Mouse (Mus musculus) lung, postnatal 0 days (tissue): ENCODE measurements around the gene Sap18b. TPM values are rescaled to one million over a fixed set of nuclear protein-coding genes. Genes with fewer than 3 reads are reported as not detected.

Experiments
- ATAC-seq: fragments of 200-750 bp; cut with Nextera tagmentation; 2 replicates; pipeline ENCODE4 v1.8.0; 2017; ENCODE audit warnings: moderate library complexity
- DNase-seq: peaks from one replicate; pipeline ENCODE4 v3.0.0-alpha.2; 2016; ENCODE audit warnings: low spot score
- H3K27ac ChIP-seq: fragments of 300-500 bp; sonication (generic); 2 replicates; pipeline ENCODE4 v1.5.1; 2014; ENCODE audit warnings: antibody characterized with exemption, mild to moderate bottlenecking, low read length, mixed read lengths
- H3K27me3 ChIP-seq: fragments of 300-500 bp; sonication (generic); replicated peaks from 2 replicates; pipeline ENCODE4 v1.6.1; 2014; ENCODE audit warnings: low read length, mixed read lengths; ENCODE audit not compliant: insufficient read depth
- H3K36me3 ChIP-seq: fragments of 300-500 bp; sonication (generic); 2 replicates; pipeline ENCODE4 v1.6.1; 2014; ENCODE audit warnings: low read length, mixed read lengths; ENCODE audit not compliant: insufficient read depth
- H3K4me1 ChIP-seq: fragments of 300-500 bp; sonication (generic); 2 replicates; pipeline ENCODE4 v1.6.1; 2014; ENCODE audit warnings: antibody characterized with exemption, low read depth, low read length, mixed read lengths; ENCODE audit not compliant: insufficient read depth
- H3K4me2 ChIP-seq: fragments of 300-500 bp; sonication (generic); replicated peaks from 2 replicates; pipeline ENCODE4 v1.6.1; 2014; ENCODE audit warnings: low read depth, mild to moderate bottlenecking, low read length, moderate library complexity, mixed read lengths
- H3K4me3 ChIP-seq: fragments of 300-500 bp; sonication (generic); 2 replicates; pipeline ENCODE4 v1.5.1; 2014; ENCODE audit warnings: low read depth, low read length
- H3K9ac ChIP-seq: fragments of 300-500 bp; sonication (generic); replicated peaks from 2 replicates; pipeline ENCODE4 v1.6.1; 2014; ENCODE audit warnings: low read depth, mild to moderate bottlenecking
- H3K9me3 ChIP-seq: fragments of 300-500 bp; sonication (generic); 2 replicates; pipeline ENCODE4 v1.6.1; 2016; ENCODE audit warnings: low read length, mixed read lengths
- CTCF ChIP-seq: IDR thresholded peaks from 2 replicates; pipeline ENCODE4 v1.5.1; 2016; ENCODE audit warnings: antibody characterized with exemption, mild to moderate bottlenecking
- EP300 ChIP-seq: IDR thresholded peaks from 2 replicates; pipeline ENCODE4 v1.6.1; 2016; ENCODE audit warnings: antibody characterized with exemption, mild to moderate bottlenecking, control low read depth
- WGBS: fragments of 180-500 bp; shearing (Covaris S2); extraction: QIAGEN DNeasy Blood & Tissue Kit; methylation state at CpG from one replicate; pipeline ENCODE4 v1.1.7; 2014; 5-methylcytosine and 5-hydroxymethylcytosine counted together
- polyA plus RNA-seq: library from polyadenylated mRNA; unstranded; fragments of >200 nt; fragmentation: Nextera tagmentation; extraction: Ambion mirVana; gene quantifications from 2 replicates; pipeline ENCODE4 v1.2.1, GENCODE M21; 2015

Gene Sap18b
- polyA plus RNA-seq, 1 experiment from 2014 or later, result 283 TPM

- Histone ChIP-seq H3K4me2 (no peak overlapping the region), H3K36me3 (peaks cover 13% of the 10 kb centered on the region; the same call in 1 of the 2 replicates), H3K9me3 (no peaks in the 10 kb centered on the region), H3K9ac (no peak overlapping the region), H3K4me3 (no peak overlapping the region), H3K27ac (no peak overlapping the region), H3K4me1 (no peaks in the 10 kb centered on the region), H3K27me3 (no peaks in the 10 kb centered on the region)
- no peak for TF ChIP-seq CTCF
- no peak for TF ChIP-seq EP300
- ATAC-seq, result no peak
- 86% methylated on average over 15 of the region's 15 CpGs for WGBS
- no peak for DNase-seq
Observed at GRCm38 (mm10) chr8:95841436-95841835, 16.3 kb downstream of the Sap18b start.

- TF ChIP-seq CTCF, result no peak
- TF ChIP-seq EP300, result no peak
- H3K27ac ChIP-seq, result no peak overlapping the region
- H3K4me2 ChIP-seq, result no peak overlapping the region
- ATAC-seq, result no peak
- peaks cover 20% of the 10 kb centered on the region; the same call in 1 of the 2 replicates for H3K36me3 ChIP-seq
- H3K4me1 ChIP-seq, result no peaks in the 10 kb centered on the region
- no peak overlapping the region for H3K4me3 ChIP-seq
- H3K27me3 ChIP-seq, result no peaks in the 10 kb centered on the region
- no peaks in the 10 kb centered on the region for H3K9me3 ChIP-seq
- no peak overlapping the region for H3K9ac ChIP-seq
- DNase-seq, result no peak
- WGBS, result 84% methylated on average over 6 of the region's 6 CpGs
Observed at GRCm38 (mm10) chr8:95843968-95844367, 18.8 kb downstream of the Sap18b start.

- TF ChIP-seq CTCF (no peak), EP300 (no peak)
Observed at GRCm38 (mm10) chr8:95845026-95845425, 19.9 kb downstream of the Sap18b start.

GRCm38 (mm10) chr8:95848061-95848551, 23.0 kb downstream of the Sap18b start:
- Histone ChIP-seq H3K4me2 (no peak overlapping the region), H3K9ac (no peak overlapping the region), H3K27ac (no peak overlapping the region), H3K27me3 (no peaks in the 10 kb centered on the region), H3K4me3 (no peak overlapping the region), H3K36me3 (peaks cover 16% of the 10 kb centered on the region; the same call in 1 of the 2 replicates), H3K4me1 (peaks cover 7% of the 10 kb centered on the region), H3K9me3 (no peaks in the 10 kb centered on the region)
- TF ChIP-seq EP300 (no peak), CTCF (no peak)
- ATAC-seq, result no peak
- no peak for DNase-seq
- 80% methylated on average over 24 of the region's 24 CpGs for WGBS

More at GRCm38 (mm10) chr8:95845026-95845425, 19.9 kb downstream of the Sap18b start:
- no peak overlapping the region for H3K9ac ChIP-seq
- ATAC-seq (no peak), DNase-seq (no peak)
- H3K27me3 ChIP-seq, result no peaks in the 10 kb centered on the region
- H3K4me3 ChIP-seq, result no peak overlapping the region
- no peak overlapping the region for H3K4me2 ChIP-seq
- H3K36me3 ChIP-seq, result peaks cover 19% of the 10 kb centered on the region; the same call in 1 of the 2 replicates
- H3K27ac ChIP-seq, result no peak overlapping the region
- H3K4me1 ChIP-seq, result no peaks in the 10 kb centered on the region
- H3K9me3 ChIP-seq, result no peaks in the 10 kb centered on the region
- 89% methylated on average over 7 of the region's 7 CpGs for WGBS

GRCm38 (mm10) chr8:95848734-95849464, 23.8 kb downstream of the Sap18b start:
- TF ChIP-seq EP300 (no peak), CTCF (no peak)
- Histone ChIP-seq H3K36me3 (peaks cover 12% of the 10 kb centered on the region; the same call in 1 of the 2 replicates), H3K4me2 (no peak overlapping the region), H3K4me1 (peaks cover 7% of the 10 kb centered on the region), H3K9me3 (no peaks in the 10 kb centered on the region), H3K27me3 (no peaks in the 10 kb centered on the region), H3K9ac (no peak overlapping the region), H3K4me3 (no peak overlapping the region), H3K27ac (no peak overlapping the region)
- ATAC-seq (no peak), DNase-seq (no peak)
- 89% methylated on average over 19 of the region's 19 CpGs for WGBS

- WGBS, result 89% methylated on average over 2 of the region's 2 CpGs
- Histone ChIP-seq H3K4me3 (no peak overlapping the region), H3K27me3 (no peaks in the 10 kb centered on the region), H3K36me3 (0 out of 2 replicates have a peak, but pooled peaks cover 7% of the 10 kb centered on the region), H3K27ac (no peak overlapping the region), H3K9ac (no peak overlapping the region), H3K4me1 (peaks cover 7% of the 10 kb centered on the region), H3K4me2 (no peak overlapping the region), H3K9me3 (no peaks in the 10 kb centered on the region)
- TF ChIP-seq EP300 (no peak), CTCF (no peak)
- no peak for DNase-seq
- ATAC-seq, result no peak
Observed at GRCm38 (mm10) chr8:95850326-95850725, 25.2 kb downstream of the Sap18b start.
